Mouse (Mus musculus) forebrain, embryonic 11.5 days (tissue): ENCODE measurements at regions not wholly inside any gene's neighbourhood (a gene's known extent, or its start where the extent isn't known, plus 50 kb on each side); places are given as distances from the start of the nearest gene placed in this dataset.

ENCODE experiments used
- ATAC-seq: fragments of 200-750 bp; cut with Nextera tagmentation; replicated peaks from 2 replicates; pipeline ENCODE4 v1.8.0; 2017; ENCODE audit warnings: moderate TSS enrichment; ENCODE audit not compliant: low FRiP score
- DNase-seq: peaks from one replicate; pipeline ENCODE4 v3.0.0-alpha.2; 2017; ENCODE audit warnings: low spot score
- H3K27ac ChIP-seq: fragments of 300-500 bp; sonication (generic); 2 replicates; pipeline ENCODE4 v1.5.1; 2014; ENCODE audit warnings: low read depth, low read length
- H3K27me3 ChIP-seq: fragments of 300-500 bp; sonication (generic); 2 replicates; pipeline ENCODE4 v1.6.1; 2014; ENCODE audit warnings: mild to moderate bottlenecking, low read length, mixed read lengths; ENCODE audit not compliant: control insufficient read depth, insufficient read depth
- H3K36me3 ChIP-seq: fragments of 300-500 bp; sonication (generic); 2 replicates; pipeline ENCODE4 v1.6.1; 2014; ENCODE audit warnings: mild to moderate bottlenecking, low read length, moderate library complexity, mixed read lengths; ENCODE audit not compliant: control insufficient read depth, insufficient read depth
- H3K4me1 ChIP-seq: fragments of 300-500 bp; sonication (generic); replicated peaks from 2 replicates; pipeline ENCODE4 v1.6.1; 2014; ENCODE audit warnings: low read length, mixed read lengths; ENCODE audit not compliant: control insufficient read depth, insufficient read depth
- H3K4me2 ChIP-seq: fragments of 300-500 bp; sonication (generic); 2 replicates; pipeline ENCODE4 v1.6.1; 2014; ENCODE audit warnings: low read depth, mild to moderate bottlenecking, low read length, moderate library complexity, mixed read lengths; ENCODE audit not compliant: severe bottlenecking
- H3K4me3 ChIP-seq: fragments of 300-500 bp; sonication (generic); 2 replicates; pipeline ENCODE4 v1.5.1; 2014; ENCODE audit warnings: low read depth, low read length
- H3K9ac ChIP-seq: fragments of 300-500 bp; sonication (generic); 2 replicates; pipeline ENCODE4 v1.6.1; 2014; ENCODE audit warnings: low read length
- H3K9me3 ChIP-seq: fragments of 300-500 bp; sonication (generic); 2 replicates; pipeline ENCODE4 v1.6.1; 2016; ENCODE audit warnings: low read length, mixed read lengths; ENCODE audit not compliant: control insufficient read depth
- WGBS: fragments of 180-500 bp; shearing (Covaris S2); extraction: QIAGEN DNeasy Blood & Tissue Kit; methylation state at CpG from one replicate; pipeline ENCODE4 v1.1.7; 2014; 5-methylcytosine and 5-hydroxymethylcytosine counted together

GRCm38 (mm10) chr16:70049850-70050249 lies 186.3 kb upstream of the Speer2 start:
- no peak for DNase-seq
- no peaks in the 10 kb centered on the region for H3K4me1 ChIP-seq
- H3K9me3 ChIP-seq, result no peaks in the 10 kb centered on the region
- H3K4me3 ChIP-seq, result no peak overlapping the region
- no peaks in the 10 kb centered on the region for H3K36me3 ChIP-seq
- no peak for ATAC-seq
- no peaks in the 10 kb centered on the region for H3K27me3 ChIP-seq
- WGBS, result 58% methylated on average over 2 of the region's 2 CpGs
- H3K9ac ChIP-seq, result no peak overlapping the region
- no peak overlapping the region for H3K4me2 ChIP-seq
- no peak overlapping the region for H3K27ac ChIP-seq

GRCm38 (mm10) chr16:70071471-70071870 lies 207.9 kb upstream of the Speer2 start:
- Histone ChIP-seq H3K4me1 (no peaks in the 10 kb centered on the region), H3K36me3 (no peaks in the 10 kb centered on the region), H3K4me3 (no peak overlapping the region), H3K9ac (no peak overlapping the region), H3K9me3 (no peaks in the 10 kb centered on the region), H3K27ac (no peak overlapping the region), H3K4me2 (no peak overlapping the region), H3K27me3 (no peaks in the 10 kb centered on the region)
- WGBS, result 90% methylated on average over 4 of the region's 4 CpGs
- DNase-seq (no peak), ATAC-seq (no peak)

- H3K9ac ChIP-seq, result no peak overlapping the region
- H3K27me3 ChIP-seq, result no peaks in the 10 kb centered on the region
- DNase-seq (no peak), ATAC-seq (no peak)
- WGBS, result 85% methylated on average over 2 of the region's 2 CpGs
- H3K4me3 ChIP-seq, result no peak overlapping the region
- H3K27ac ChIP-seq, result no peak overlapping the region
- H3K4me1 ChIP-seq, result no peaks in the 10 kb centered on the region
- H3K36me3 ChIP-seq, result no peaks in the 10 kb centered on the region
- no peaks in the 10 kb centered on the region for H3K9me3 ChIP-seq
- no peak overlapping the region for H3K4me2 ChIP-seq
Observed at GRCm38 (mm10) chr16:70073740-70074139, 210.2 kb upstream of the Speer2 start.

- no peak overlapping the region for H3K27ac ChIP-seq
- no peaks in the 10 kb centered on the region for H3K9me3 ChIP-seq
- H3K9ac ChIP-seq, result no peak overlapping the region
- H3K4me1 ChIP-seq, result no peaks in the 10 kb centered on the region
- 91% methylated on average over 10 of the region's 10 CpGs for WGBS
- no peaks in the 10 kb centered on the region for H3K27me3 ChIP-seq
- H3K4me3 ChIP-seq, result no peak overlapping the region
- no peak overlapping the region for H3K4me2 ChIP-seq
- H3K36me3 ChIP-seq, result no peaks in the 10 kb centered on the region
- DNase-seq (no peak), ATAC-seq (no peak)
Observed at GRCm38 (mm10) chr16:70079497-70079896, 216.0 kb upstream of the Speer2 start.

GRCm38 (mm10) chr16:70091291-70091690 lies 222.5 kb upstream of the Gbe1 start:
- Histone ChIP-seq H3K4me1 (no peaks in the 10 kb centered on the region), H3K9ac (no peak overlapping the region), H3K36me3 (no peaks in the 10 kb centered on the region), H3K4me2 (no peak overlapping the region), H3K9me3 (no peaks in the 10 kb centered on the region), H3K27ac (no peak overlapping the region), H3K27me3 (no peaks in the 10 kb centered on the region), H3K4me3 (no peak overlapping the region)
- 89% methylated on average over 4 of the region's 4 CpGs for WGBS
- DNase-seq (no peak), ATAC-seq (no peak)

- 87% methylated on average over 5 of the region's 5 CpGs for WGBS
- H3K27ac ChIP-seq, result no peak overlapping the region
- no peaks in the 10 kb centered on the region for H3K27me3 ChIP-seq
- no peak for ATAC-seq
- no peaks in the 10 kb centered on the region for H3K4me1 ChIP-seq
- DNase-seq, result no peak
- H3K4me3 ChIP-seq, result no peak overlapping the region
- no peak overlapping the region for H3K9ac ChIP-seq
- no peak overlapping the region for H3K4me2 ChIP-seq
- H3K9me3 ChIP-seq, result no peaks in the 10 kb centered on the region
- no peaks in the 10 kb centered on the region for H3K36me3 ChIP-seq
Observed at GRCm38 (mm10) chr16:70091963-70092362, 221.8 kb upstream of the Gbe1 start.

- Histone ChIP-seq H3K27ac (no peak overlapping the region), H3K4me3 (no peak overlapping the region), H3K4me2 (no peak overlapping the region), H3K27me3 (no peaks in the 10 kb centered on the region), H3K9me3 (no peaks in the 10 kb centered on the region), H3K4me1 (no peaks in the 10 kb centered on the region), H3K9ac (no peak overlapping the region), H3K36me3 (no peaks in the 10 kb centered on the region)
- ATAC-seq, result no peak
- no peak for DNase-seq
- WGBS, result 19% methylated on average over 3 of the region's 3 CpGs
Observed at GRCm38 (mm10) chr16:70093224-70093623, 220.5 kb upstream of the Gbe1 start.

- Histone ChIP-seq H3K4me2 (no peak overlapping the region), H3K9me3 (no peaks in the 10 kb centered on the region), H3K4me1 (no peaks in the 10 kb centered on the region), H3K27ac (no peak overlapping the region), H3K27me3 (no peaks in the 10 kb centered on the region), H3K4me3 (no peak overlapping the region), H3K36me3 (no peaks in the 10 kb centered on the region), H3K9ac (no peak overlapping the region)
- WGBS, result 92% methylated on average over 2 of the region's 2 CpGs
- DNase-seq (no peak), ATAC-seq (no peak)
Observed at GRCm38 (mm10) chr16:70095221-70095620, 218.5 kb upstream of the Gbe1 start.

- H3K27ac ChIP-seq, result no peak overlapping the region
- no peak overlapping the region for H3K4me2 ChIP-seq
- H3K27me3 ChIP-seq, result no peaks in the 10 kb centered on the region
- H3K36me3 ChIP-seq, result no peaks in the 10 kb centered on the region
- ATAC-seq (no peak), DNase-seq (no peak)
- no peak overlapping the region for H3K9ac ChIP-seq
- H3K9me3 ChIP-seq, result no peaks in the 10 kb centered on the region
- WGBS, result 68% methylated on average over 6 of the region's 6 CpGs
- no peak overlapping the region for H3K4me3 ChIP-seq
- no peaks in the 10 kb centered on the region for H3K4me1 ChIP-seq
Observed at GRCm38 (mm10) chr16:70103791-70104378, 209.9 kb upstream of the Gbe1 start.
